Mouse (Mus musculus): ENCODE data around the gene Trim12c. TPM values are rescaled to one million over a fixed set of nuclear protein-coding genes. Genes with fewer than 3 reads are reported as not detected.
"Not testable (repeated sequence)": the region's sequence is repeated elsewhere in the genome, so short reads cannot be mapped to it uniquely, and the experiment has no call there.

The Trim12c gene
- polyA plus RNA-seq, 1 experiment: 16.0 TPM

DNA sequence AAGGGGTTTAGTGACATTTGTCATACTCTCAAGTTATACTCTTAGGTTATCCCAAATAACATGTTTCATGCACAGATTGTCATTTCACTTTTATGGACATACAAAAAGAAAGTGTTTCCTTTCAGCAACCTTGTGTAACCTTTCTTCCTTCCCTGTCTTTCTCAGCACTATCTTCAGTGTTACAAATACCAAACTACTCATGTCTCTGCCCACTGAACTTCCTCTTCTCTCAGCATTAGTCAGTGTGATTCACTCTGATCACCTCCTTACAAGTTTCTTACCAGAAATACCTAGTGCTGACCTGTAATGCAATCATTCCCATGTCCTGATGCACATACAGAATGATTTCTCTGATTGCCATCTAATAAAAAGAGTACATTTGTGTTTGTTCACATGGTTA is 13.2 kb upstream of the Trim12c start:
- no peak overlapping the region for H3K9ac ChIP-seq (ENCODE audit: low read depth, poor library complexity, severe bottlenecking)
- H3K36me3 ChIP-seq (ENCODE audit: control insufficient read depth, insufficient read depth, low read length, poor library complexity, severe bottlenecking): no peaks in the 10 kb centered on the region
- no peaks in the 10 kb centered on the region for H3K27me3 ChIP-seq (ENCODE audit: control insufficient read depth, insufficient read depth, low read length, poor library complexity, severe bottlenecking)
- no peak for TF ChIP-seq EP300 (IDR thresholded peaks at IDR 0.05; ENCODE audit: insufficient read depth, low read depth, low read length)
- no peak for TF ChIP-seq CTCF (IDR thresholded peaks at IDR 0.05; ENCODE audit: low read depth, low read length)
- TF ChIP-seq POLR2A (IDR thresholded peaks at IDR 0.05; ENCODE audit: insufficient read depth, low read length): no peak
- no peaks in the 10 kb centered on the region for H3K9me3 ChIP-seq (replicated peaks; ENCODE audit: control insufficient read depth, insufficient read depth, low read length, poor library complexity, severe bottlenecking)
- H3K4me1 ChIP-seq (ENCODE audit: control insufficient read depth, insufficient read depth, low read length): no peaks in the 10 kb centered on the region
- no peak overlapping the region for H3K4me3 ChIP-seq (ENCODE audit: low read depth, low read length)
- H3K27ac ChIP-seq (ENCODE audit: insufficient read depth, low read length): no peak overlapping the region

DNA sequence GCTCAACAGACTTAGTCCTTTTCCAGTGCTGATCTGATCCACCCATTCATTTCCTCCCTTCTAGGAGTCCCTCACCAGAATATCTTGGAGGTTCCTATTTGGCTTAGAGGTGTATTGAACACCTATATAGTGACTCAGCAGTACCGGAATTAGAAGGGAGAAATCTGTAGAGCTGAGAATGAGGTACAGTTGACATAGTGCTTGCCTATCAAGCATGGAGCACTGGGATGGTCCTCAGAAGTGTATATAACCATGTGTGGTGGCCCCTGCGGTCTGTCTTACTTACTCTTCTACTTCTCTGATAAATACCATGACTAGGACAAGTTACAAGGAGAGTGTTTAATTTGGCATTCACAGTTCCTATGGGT is 422 bp upstream of the Trim12c start:
- no peaks in the 10 kb centered on the region for H3K36me3 ChIP-seq (ENCODE audit: control insufficient read depth, insufficient read depth, low read length, poor library complexity, severe bottlenecking)
- no peaks in the 10 kb centered on the region for H3K27me3 ChIP-seq (ENCODE audit: control insufficient read depth, insufficient read depth, low read length, poor library complexity, severe bottlenecking)
- no peaks in the 10 kb centered on the region for H3K4me1 ChIP-seq (ENCODE audit: control insufficient read depth, insufficient read depth, low read length)
- no peak for TF ChIP-seq CTCF (IDR thresholded peaks at IDR 0.05; ENCODE audit: low read depth, low read length)
- TF ChIP-seq POLR2A (IDR thresholded peaks at IDR 0.05; ENCODE audit: insufficient read depth, low read length): no peak
- no peak for TF ChIP-seq EP300 (IDR thresholded peaks at IDR 0.05; ENCODE audit: insufficient read depth, low read depth, low read length)
- no peak overlapping the region for H3K4me3 ChIP-seq (ENCODE audit: low read depth, low read length)
- no peak overlapping the region for H3K27ac ChIP-seq (ENCODE audit: insufficient read depth, low read length)
- no peaks in the 10 kb centered on the region for H3K9me3 ChIP-seq (replicated peaks; ENCODE audit: control insufficient read depth, insufficient read depth, low read length, poor library complexity, severe bottlenecking)
- H3K9ac ChIP-seq (ENCODE audit: low read depth, poor library complexity, severe bottlenecking): no peak overlapping the region

DNA sequence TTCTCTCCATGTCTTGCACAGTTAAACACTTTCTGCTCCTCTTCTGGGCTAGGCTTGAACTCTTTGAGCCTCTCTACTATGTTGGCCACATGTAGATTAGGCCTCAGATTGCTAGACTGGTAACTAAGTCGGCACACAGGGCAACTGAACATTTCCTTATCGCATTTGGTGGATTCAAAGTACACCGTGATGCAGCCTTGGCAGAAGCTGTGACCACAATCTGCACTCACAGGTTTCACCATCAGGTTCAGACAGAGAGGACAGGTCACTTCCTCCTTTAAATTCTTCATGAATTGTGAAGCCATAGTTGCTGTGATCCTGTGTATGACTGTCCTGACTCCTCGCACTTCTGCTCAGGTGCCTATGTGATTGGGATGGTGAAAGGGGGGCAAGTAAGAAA is 5.1 kb downstream of the Trim12c start:
- not testable (repeated sequence) for H3K27me3 ChIP-seq (ENCODE audit: control insufficient read depth, insufficient read depth, low read length, poor library complexity, severe bottlenecking); H3K9me3 ChIP-seq (replicated peaks; ENCODE audit: control insufficient read depth, insufficient read depth, low read length, poor library complexity, severe bottlenecking); H3K27ac ChIP-seq (ENCODE audit: insufficient read depth, low read length); H3K9ac ChIP-seq (ENCODE audit: low read depth, poor library complexity, severe bottlenecking); H3K4me3 ChIP-seq (ENCODE audit: low read depth, low read length); H3K4me1 ChIP-seq (ENCODE audit: control insufficient read depth, insufficient read depth, low read length); H3K36me3 ChIP-seq (ENCODE audit: control insufficient read depth, insufficient read depth, low read length, poor library complexity, severe bottlenecking)

DNA sequence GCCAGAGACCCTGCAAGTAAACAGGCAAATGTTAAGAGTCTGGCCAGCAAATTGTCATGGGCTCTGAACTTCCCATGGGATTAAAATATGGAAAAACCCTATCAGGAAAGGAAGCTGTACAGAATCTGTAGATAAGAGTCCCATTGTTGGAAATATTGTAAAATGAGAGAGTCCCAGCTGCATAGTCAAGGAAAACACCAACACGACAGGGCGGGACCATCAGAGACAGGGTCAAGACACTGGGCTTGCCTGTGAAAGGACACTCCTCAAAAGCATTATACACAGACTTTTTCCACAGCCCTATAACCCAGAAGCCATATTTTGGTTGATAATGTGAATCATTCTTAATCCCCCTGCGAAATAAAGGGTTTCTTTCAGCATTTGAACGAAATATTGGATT is 12.4 kb downstream of the Trim12c start:
- H3K27me3 ChIP-seq (ENCODE audit: control insufficient read depth, insufficient read depth, low read length, poor library complexity, severe bottlenecking); H3K9ac ChIP-seq (ENCODE audit: low read depth, poor library complexity, severe bottlenecking); H3K9me3 ChIP-seq (replicated peaks; ENCODE audit: control insufficient read depth, insufficient read depth, low read length, poor library complexity, severe bottlenecking); H3K27ac ChIP-seq (ENCODE audit: insufficient read depth, low read length); H3K36me3 ChIP-seq (ENCODE audit: control insufficient read depth, insufficient read depth, low read length, poor library complexity, severe bottlenecking); H3K4me1 ChIP-seq (ENCODE audit: control insufficient read depth, insufficient read depth, low read length); H3K4me3 ChIP-seq (ENCODE audit: low read depth, low read length): not testable (repeated sequence)

DNA sequence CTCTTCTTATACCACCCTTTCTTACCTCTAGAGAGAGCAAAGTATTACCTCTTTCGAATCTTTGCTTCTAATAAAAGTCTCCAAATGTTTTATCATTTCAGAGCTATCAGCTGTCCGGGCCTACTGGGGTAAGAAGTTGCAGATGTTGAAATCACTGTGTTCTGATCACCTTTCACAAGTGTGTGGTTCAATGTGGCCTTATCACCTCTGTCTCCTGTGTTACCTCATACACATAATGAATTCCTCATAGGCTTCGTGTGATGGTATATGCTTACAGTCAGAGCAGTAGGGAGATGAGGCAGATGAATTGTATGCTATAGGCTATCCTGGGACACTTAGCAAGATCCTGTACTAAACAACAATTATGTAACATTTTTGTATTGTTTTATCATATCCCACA is 17.6 kb downstream of the Trim12c start:
- H3K9ac ChIP-seq (ENCODE audit: low read depth, poor library complexity, severe bottlenecking); H3K27ac ChIP-seq (ENCODE audit: insufficient read depth, low read length): not testable (repeated sequence)

DNA sequence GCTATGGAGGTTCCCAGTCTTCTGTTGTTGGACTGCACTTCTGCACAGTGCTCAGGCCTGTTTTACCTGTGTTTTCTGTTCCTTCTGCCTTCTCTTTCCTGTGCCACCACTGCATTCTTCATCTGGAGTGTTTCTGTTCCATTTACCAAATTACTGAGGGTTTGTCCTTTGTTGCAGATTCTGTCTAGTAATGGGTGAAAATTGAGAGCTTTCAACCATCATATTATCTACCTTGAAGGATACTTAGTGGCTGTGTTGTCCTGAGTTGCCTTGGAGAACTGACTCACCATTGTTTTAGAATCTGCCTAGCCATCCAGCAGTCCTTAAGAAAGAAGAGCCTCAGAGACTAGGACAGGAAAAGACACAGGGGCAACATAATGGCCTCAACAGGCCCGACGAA is 24.0 kb downstream of the Trim12c start, which contains the start of gene Trim34b:
Gene Trim34b (plus strand): TSS at position 301 of the 400 bp plus-strand sequence.
- not testable (repeated sequence) for H3K4me3 ChIP-seq (ENCODE audit: low read depth, low read length); H3K36me3 ChIP-seq (ENCODE audit: control insufficient read depth, insufficient read depth, low read length, poor library complexity, severe bottlenecking); H3K9ac ChIP-seq (ENCODE audit: low read depth, poor library complexity, severe bottlenecking); H3K27me3 ChIP-seq (ENCODE audit: control insufficient read depth, insufficient read depth, low read length, poor library complexity, severe bottlenecking); H3K9me3 ChIP-seq (replicated peaks; ENCODE audit: control insufficient read depth, insufficient read depth, low read length, poor library complexity, severe bottlenecking); H3K27ac ChIP-seq (ENCODE audit: insufficient read depth, low read length); H3K4me1 ChIP-seq (ENCODE audit: control insufficient read depth, insufficient read depth, low read length)

More for the DNA sequence above, 17.6 kb downstream of the Trim12c start:
- H3K9me3 ChIP-seq (replicated peaks; ENCODE audit: control insufficient read depth, insufficient read depth, low read length, poor library complexity, severe bottlenecking); H3K4me3 ChIP-seq (ENCODE audit: low read depth, low read length); H3K27me3 ChIP-seq (ENCODE audit: control insufficient read depth, insufficient read depth, low read length, poor library complexity, severe bottlenecking); H3K4me1 ChIP-seq (ENCODE audit: control insufficient read depth, insufficient read depth, low read length); H3K36me3 ChIP-seq (ENCODE audit: control insufficient read depth, insufficient read depth, low read length, poor library complexity, severe bottlenecking): not testable (repeated sequence)

DNA sequence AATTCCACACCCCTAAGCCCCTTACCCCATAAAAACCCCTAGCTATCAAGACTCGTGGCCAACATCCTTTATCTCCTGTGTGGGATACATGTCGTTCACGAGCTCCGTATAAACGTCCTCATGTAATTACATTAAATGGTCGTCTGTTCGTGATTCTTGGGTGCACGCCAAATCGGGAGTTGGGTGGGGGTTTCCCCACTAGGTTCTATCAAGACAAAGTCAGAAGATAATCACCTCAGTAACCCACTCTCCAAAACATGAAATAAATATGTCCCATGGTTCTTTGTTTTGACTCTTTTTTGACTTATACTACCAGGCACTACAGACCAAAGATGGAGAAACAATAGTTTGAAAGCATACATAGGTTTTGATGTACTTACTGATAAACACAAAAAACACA is 31.1 kb downstream of the Trim12c start:
- no peak overlapping the region for H3K9ac ChIP-seq (ENCODE audit: low read depth, poor library complexity, severe bottlenecking)
- H3K4me3 ChIP-seq (ENCODE audit: low read depth, low read length): no peak overlapping the region
- no peak overlapping the region for H3K27ac ChIP-seq (ENCODE audit: insufficient read depth, low read length)
- H3K36me3 ChIP-seq (ENCODE audit: control insufficient read depth, insufficient read depth, low read length, poor library complexity, severe bottlenecking): no peaks in the 10 kb centered on the region
- TF ChIP-seq CTCF (IDR thresholded peaks at IDR 0.05; ENCODE audit: low read depth, low read length) (no peak), EP300 (IDR thresholded peaks at IDR 0.05; ENCODE audit: insufficient read depth, low read depth, low read length) (no peak), POLR2A (IDR thresholded peaks at IDR 0.05; ENCODE audit: insufficient read depth, low read length) (no peak)
- H3K9me3 ChIP-seq (replicated peaks; ENCODE audit: control insufficient read depth, insufficient read depth, low read length, poor library complexity, severe bottlenecking): no peaks in the 10 kb centered on the region; the same call in 1 of the 2 replicates
- H3K4me1 ChIP-seq (ENCODE audit: control insufficient read depth, insufficient read depth, low read length): no peaks in the 10 kb centered on the region
- no peaks in the 10 kb centered on the region for H3K27me3 ChIP-seq (ENCODE audit: control insufficient read depth, insufficient read depth, low read length, poor library complexity, severe bottlenecking)

DNA sequence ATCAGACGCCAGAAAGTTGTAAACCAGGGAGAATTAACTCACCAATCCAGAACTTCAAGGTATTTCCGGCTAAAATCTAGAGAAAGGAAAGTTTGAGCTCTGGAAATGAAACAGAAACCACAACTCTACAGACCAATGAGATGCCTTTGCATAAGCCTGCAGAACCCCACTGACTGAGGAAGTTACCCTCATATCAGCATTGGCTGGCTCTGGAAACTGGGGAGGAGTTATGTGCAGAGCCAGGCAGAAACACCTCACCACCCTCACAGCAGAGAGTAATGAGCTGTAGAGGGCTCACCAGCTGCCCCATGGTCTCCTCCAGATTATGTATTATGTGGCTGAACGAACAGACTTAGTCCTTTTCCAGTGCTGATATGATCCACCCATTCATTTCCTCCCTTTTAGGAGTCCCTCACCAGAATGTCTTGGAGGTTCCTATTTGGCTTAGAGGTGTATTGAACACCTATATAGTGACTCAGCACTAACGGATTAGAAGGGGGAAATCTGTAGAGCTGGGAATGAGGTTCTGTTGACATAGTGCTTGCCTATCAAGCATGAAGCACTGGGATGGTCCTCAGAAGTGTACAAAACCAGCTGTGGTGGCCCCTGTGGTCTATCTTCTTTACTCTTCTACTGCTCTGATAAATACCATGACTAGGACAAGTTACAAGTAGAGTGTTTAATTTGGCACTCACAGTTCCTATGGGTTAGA is 37.6 kb downstream of the Trim12c start, which contains the start of gene Trim12a:
Gene Trim12a (minus strand): TSS at position 98 of the 712 bp plus-strand sequence.
- not testable (repeated sequence) for H3K9me3 ChIP-seq (replicated peaks; ENCODE audit: control insufficient read depth, insufficient read depth, low read length, poor library complexity, severe bottlenecking); H3K9ac ChIP-seq (ENCODE audit: low read depth, poor library complexity, severe bottlenecking); H3K4me3 ChIP-seq (ENCODE audit: low read depth, low read length); H3K36me3 ChIP-seq (ENCODE audit: control insufficient read depth, insufficient read depth, low read length, poor library complexity, severe bottlenecking); H3K4me1 ChIP-seq (ENCODE audit: control insufficient read depth, insufficient read depth, low read length); H3K27me3 ChIP-seq (ENCODE audit: control insufficient read depth, insufficient read depth, low read length, poor library complexity, severe bottlenecking)
- peak within 1 kb of the TSS; percentile 77 for H3K27ac ChIP-seq (ENCODE audit: insufficient read depth, low read length)
